Mouse (Mus musculus) spleen, adult 2 months (tissue): ENCODE measurements at regions not wholly inside any gene's neighbourhood (a gene's known extent, or its start where the extent isn't known, plus 50 kb on each side); places are given as distances from the start of the nearest gene placed in this dataset.

Experiments
- CTCF ChIP-seq: fragments of 200-500 bp; IDR thresholded peaks from 2 replicates; pipeline ENCODE4 v1.5.1; 2011; ENCODE audit warnings: mild to moderate bottlenecking, inconsistent platforms; ENCODE audit not compliant: insufficient read depth, insufficient read length, insufficient replicate concordance; ENCODE audit errors: extremely low read depth
- POLR2A ChIP-seq: fragments of 200-500 bp; IDR thresholded peaks from 2 replicates; pipeline ENCODE4 v1.6.1; 2011; ENCODE audit warnings: low read depth, low read length, inconsistent platforms

GRCm38 (mm10) chr15:59720149-59720548 is 296.3 kb downstream of the 4933412E24Rik start:
- TF ChIP-seq POLR2A (no peak), CTCF (no peak)
